Mouse (Mus musculus) liver, postnatal 0 days (tissue): ENCODE data around the gene Phf24.

Source experiments
- CTCF ChIP-seq: sonication (generic); IDR thresholded peaks from 2 replicates; pipeline ENCODE4 v1.5.1; 2016; ENCODE audit warnings: antibody characterized with exemption, low read depth
- EP300 ChIP-seq: IDR thresholded peaks from 2 replicates; pipeline ENCODE4 v1.6.1; 2016; ENCODE audit warnings: antibody characterized with exemption, low read depth, mild to moderate bottlenecking

DNA sequence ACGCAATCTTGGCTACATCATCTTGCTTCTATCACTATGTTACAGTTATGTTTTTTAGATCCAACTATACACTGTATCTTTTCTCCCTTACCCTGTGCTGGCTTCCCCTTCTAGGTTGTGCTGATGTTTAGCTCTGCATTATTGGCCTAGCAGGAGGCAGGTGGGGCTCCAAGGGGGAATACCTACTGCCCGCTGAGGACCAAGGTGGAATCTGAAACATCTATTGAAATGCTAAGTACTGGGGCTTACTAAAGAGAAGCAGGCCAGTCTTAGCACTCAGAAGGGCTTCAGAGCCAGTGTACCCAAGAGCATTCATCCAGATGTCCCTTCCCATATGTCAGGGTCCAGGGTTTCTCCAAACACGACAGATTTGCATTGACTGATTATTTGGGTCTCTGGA lies 17.5 kb upstream of the Phf24 start:
- TF ChIP-seq CTCF (no peak), EP300 (no peak)
